Mouse (Mus musculus): ENCODE results near the gene Cfap97d2. TPM values are rescaled to one million over a fixed set of nuclear protein-coding genes. Genes with fewer than 3 reads are reported as not detected.

The Cfap97d2 gene
- polyA plus RNA-seq, 1 experiment, result not detected

DNA sequence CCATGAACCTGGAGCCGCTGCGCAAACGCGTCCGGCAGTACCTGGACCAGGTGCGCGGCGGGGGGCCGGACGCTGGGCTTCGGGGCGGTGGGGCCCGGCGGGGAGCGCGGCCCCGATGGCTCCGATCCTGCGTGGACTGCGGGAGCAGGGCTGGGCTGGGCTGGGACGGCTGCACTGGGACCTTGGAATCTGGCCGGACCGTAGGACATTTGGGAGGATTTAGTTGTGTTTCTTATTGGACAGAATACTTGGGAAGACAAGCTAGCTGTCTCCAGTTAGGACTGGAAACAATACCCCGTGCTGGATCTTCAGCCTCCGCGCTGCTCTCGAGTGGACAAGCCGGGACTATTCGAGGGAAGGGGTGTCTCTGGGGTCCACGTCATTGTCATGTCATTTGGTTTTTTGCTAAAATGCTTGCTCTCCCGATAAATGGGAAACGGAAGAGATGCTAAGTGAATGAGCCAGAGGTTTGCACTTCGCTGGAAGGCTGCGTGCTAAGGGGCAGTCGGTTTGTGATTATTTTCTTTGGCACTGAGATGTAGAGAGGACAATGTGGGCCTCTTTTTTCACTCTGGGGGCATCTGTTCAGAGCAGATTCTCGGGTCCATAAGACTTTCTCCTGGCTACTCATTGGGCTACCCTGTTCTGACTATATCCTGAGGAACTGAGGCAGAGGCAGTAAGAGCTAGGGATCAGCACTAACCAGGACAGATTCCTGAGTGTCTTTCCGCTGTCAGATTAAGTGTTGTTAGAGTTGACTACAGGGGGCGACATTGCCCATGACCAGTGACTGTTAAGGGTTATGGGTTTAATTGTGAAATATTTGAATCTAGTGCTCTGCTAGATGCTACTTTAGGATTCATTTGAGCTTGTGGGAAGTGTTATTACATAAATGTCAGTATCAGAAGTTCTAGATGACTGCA, 52.4 kb downstream of the Cfap97d2 start:
- H3K4me1 ChIP-seq (ENCODE audit: control insufficient read depth, insufficient read depth, insufficient read length, low read length), result peaks cover 11% of the 10 kb centered on the region
- 1% methylated on average over 38 of the region's 38 CpGs for WGBS
- peak overlapping the region; percentile 77 for H3K4me3 ChIP-seq (ENCODE audit: low read depth, low read length)
- H3K27me3 ChIP-seq (ENCODE audit: control insufficient read depth, insufficient read depth, low read length), result no peaks in the 10 kb centered on the region
- H3K36me3 ChIP-seq (ENCODE audit: control insufficient read depth, insufficient read depth, low read length), result peaks cover 16% of the 10 kb centered on the region
- H3K27ac ChIP-seq (ENCODE audit: insufficient read depth, low read depth, low read length), result no peak overlapping the region
- no peak for TF ChIP-seq POLR2A (IDR thresholded peaks at IDR 0.05; ENCODE audit: low read depth, low read length)
- TF ChIP-seq CTCF (IDR thresholded peaks at IDR 0.05; ENCODE audit: extremely low read depth, insufficient read length, insufficient replicate concordance, low read depth, low read length), result no peak

DNA sequence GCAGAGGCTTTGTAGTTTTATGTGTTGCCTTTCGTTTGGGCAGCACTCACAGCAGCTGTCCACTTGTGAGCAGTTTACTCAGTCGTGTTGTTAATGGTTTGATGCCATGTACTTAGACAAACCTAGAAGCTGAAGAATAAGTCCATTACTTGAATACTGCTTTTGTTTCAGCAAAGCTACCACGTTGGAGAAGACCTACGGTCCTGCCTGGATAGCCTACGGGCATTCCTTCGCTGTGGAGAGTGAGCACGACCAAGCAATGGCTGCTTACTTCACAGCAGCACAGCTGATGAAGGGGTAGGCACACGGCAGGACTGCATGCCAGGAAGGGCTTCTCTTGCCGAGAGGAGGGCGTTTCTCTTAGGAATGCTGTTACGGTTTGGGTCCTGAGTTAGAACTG, 63.5 kb downstream of the Cfap97d2 start:
- TF ChIP-seq CTCF (IDR thresholded peaks at IDR 0.05; ENCODE audit: extremely low read depth, insufficient read length, insufficient replicate concordance, low read depth, low read length), result no peak
- no peak for TF ChIP-seq POLR2A (IDR thresholded peaks at IDR 0.05; ENCODE audit: low read depth, low read length)
- peaks cover 63% of the 10 kb centered on the region for H3K36me3 ChIP-seq (ENCODE audit: control insufficient read depth, insufficient read depth, low read length)
- H3K27ac ChIP-seq (ENCODE audit: insufficient read depth, low read depth, low read length), result no peak overlapping the region
- 85% methylated on average over 11 of the region's 11 CpGs for WGBS
- H3K4me1 ChIP-seq (ENCODE audit: control insufficient read depth, insufficient read depth, insufficient read length, low read length), result no peaks in the 10 kb centered on the region
- no peaks in the 10 kb centered on the region for H3K27me3 ChIP-seq (ENCODE audit: control insufficient read depth, insufficient read depth, low read length)
- no peak overlapping the region for H3K4me3 ChIP-seq (ENCODE audit: low read depth, low read length)

DNA sequence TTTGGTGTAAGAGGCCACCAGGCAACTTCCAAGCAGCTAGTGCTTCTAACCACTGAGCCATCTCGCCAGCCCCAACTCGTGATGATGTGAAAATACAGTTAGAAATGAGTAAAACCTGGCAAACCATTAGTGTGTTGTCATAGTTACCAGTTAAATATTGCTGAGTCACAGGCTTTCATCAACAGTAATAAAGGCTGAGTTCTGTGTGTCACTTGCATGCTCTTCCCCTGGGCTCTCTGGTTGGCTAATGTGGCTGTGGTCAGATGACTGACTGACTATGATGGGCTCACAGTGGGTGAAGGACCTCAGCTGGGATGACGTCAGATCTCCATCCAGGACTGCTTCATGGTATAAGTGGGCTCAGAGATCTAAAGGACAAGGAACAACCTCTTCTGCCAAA, 74.8 kb downstream of the Cfap97d2 start:
- Histone ChIP-seq H3K4me3 (ENCODE audit: low read depth, low read length) (no peak overlapping the region), H3K36me3 (ENCODE audit: control insufficient read depth, insufficient read depth, low read length) (peaks cover 39% of the 10 kb centered on the region), H3K27me3 (ENCODE audit: control insufficient read depth, insufficient read depth, low read length) (no peaks in the 10 kb centered on the region), H3K4me1 (ENCODE audit: control insufficient read depth, insufficient read depth, insufficient read length, low read length) (no peaks in the 10 kb centered on the region), H3K27ac (ENCODE audit: insufficient read depth, low read depth, low read length) (no peak overlapping the region)
- TF ChIP-seq CTCF (IDR thresholded peaks at IDR 0.05; ENCODE audit: extremely low read depth, insufficient read length, insufficient replicate concordance, low read depth, low read length) (no peak), POLR2A (IDR thresholded peaks at IDR 0.05; ENCODE audit: low read depth, low read length) (no peak)
- WGBS, result 70% methylated on average over 3 of the region's 3 CpGs

- WGBS, result 1% methylated on average over 47 of the region's 47 CpGs
- peak within 1 kb of the TSS; percentile 95 for H3K27ac ChIP-seq (ENCODE audit: insufficient read depth, low read depth, low read length)
- H3K4me1 ChIP-seq (ENCODE audit: control insufficient read depth, insufficient read depth, insufficient read length, low read length), result peaks cover 4% of the 10 kb centered on the region
- H3K36me3 ChIP-seq (ENCODE audit: control insufficient read depth, insufficient read depth, low read length), result peaks cover 11% of the 10 kb centered on the region
- TF ChIP-seq CTCF (IDR thresholded peaks at IDR 0.05; ENCODE audit: extremely low read depth, insufficient read length, insufficient replicate concordance, low read depth, low read length) (peak; percentile 75), POLR2A (IDR thresholded peaks at IDR 0.05; ENCODE audit: low read depth, low read length) (peak; percentile 59; the same call in 1 of the 2 replicates)
- H3K27me3 ChIP-seq (ENCODE audit: control insufficient read depth, insufficient read depth, low read length), result no peaks in the 10 kb centered on the region
- H3K4me3 ChIP-seq (ENCODE audit: low read depth, low read length), result peak within 1 kb of the TSS; percentile 92
Observed at GRCm38 (mm10) chr8:13785250-13785763, 79.6 kb downstream of the Cfap97d2 start, which contains the start of gene Upf3a. TSS of gene Upf3a (plus strand) at chr8:13785615.

GRCm38 (mm10) chr8:13785764-13786299, 80.1 kb downstream of the Cfap97d2 start:
- peak; percentile 89 for TF ChIP-seq CTCF (IDR thresholded peaks at IDR 0.05; ENCODE audit: extremely low read depth, insufficient read length, insufficient replicate concordance, low read depth, low read length)
- TF ChIP-seq POLR2A (IDR thresholded peaks at IDR 0.05; ENCODE audit: low read depth, low read length), result peak; percentile 9; the same call in 1 of the 2 replicates
- under 1% methylated on average over 47 of the region's 47 CpGs for WGBS

GRCm38 (mm10) chr8:13789606-13790005, 83.9 kb downstream of the Cfap97d2 start:
- 99% methylated on average over 8 of the region's 8 CpGs for WGBS
- Histone ChIP-seq H3K27me3 (ENCODE audit: control insufficient read depth, insufficient read depth, low read length) (no peaks in the 10 kb centered on the region), H3K27ac (ENCODE audit: insufficient read depth, low read depth, low read length) (no peak overlapping the region), H3K36me3 (ENCODE audit: control insufficient read depth, insufficient read depth, low read length) (peaks cover 9% of the 10 kb centered on the region), H3K4me1 (ENCODE audit: control insufficient read depth, insufficient read depth, insufficient read length, low read length) (peaks cover 11% of the 10 kb centered on the region), H3K4me3 (ENCODE audit: low read depth, low read length) (no peak overlapping the region)
- TF ChIP-seq CTCF (IDR thresholded peaks at IDR 0.05; ENCODE audit: extremely low read depth, insufficient read length, insufficient replicate concordance, low read depth, low read length), result no peak
- TF ChIP-seq POLR2A (IDR thresholded peaks at IDR 0.05; ENCODE audit: low read depth, low read length), result no peak

More at GRCm38 (mm10) chr8:13785764-13786299, 80.1 kb downstream of the Cfap97d2 start:
- Histone ChIP-seq H3K27ac (ENCODE audit: insufficient read depth, low read depth, low read length) (peak overlapping the region; percentile 95), H3K4me1 (ENCODE audit: control insufficient read depth, insufficient read depth, insufficient read length, low read length) (peaks cover 4% of the 10 kb centered on the region), H3K27me3 (ENCODE audit: control insufficient read depth, insufficient read depth, low read length) (no peaks in the 10 kb centered on the region), H3K36me3 (ENCODE audit: control insufficient read depth, insufficient read depth, low read length) (peaks cover 7% of the 10 kb centered on the region), H3K4me3 (ENCODE audit: low read depth, low read length) (peak overlapping the region; percentile 92)

Other genes with a start within 250 kb of the Cfap97d2 start
- 42.6 and 58.3 TPM in 2 replicates for gene Gas6, start 211.4 kb upstream of the Cfap97d2 start, polyA plus RNA-seq (2012; rRNA removed)
- not detected in 2 replicates for gene 1700029H14Rik, start 143.4 kb upstream of the Cfap97d2 start, polyA plus RNA-seq (2012; rRNA removed)
- gene Rasa3, start 28.3 kb upstream of the Cfap97d2 start, polyA plus RNA-seq (2012; rRNA removed), result 8.5 and 13.1 TPM in 2 replicates
- 10.4 and 17.5 TPM in 2 replicates for gene Cdc16, start 51.8 kb downstream of the Cfap97d2 start, polyA plus RNA-seq (2012; rRNA removed)
- gene Upf3a, start 79.7 kb downstream of the Cfap97d2 start, polyA plus RNA-seq (2012; rRNA removed), result 3.4 and 5.3 TPM in 2 replicates
- gene AF366264, start 132.5 kb downstream of the Cfap97d2 start, polyA plus RNA-seq (2012; rRNA removed), result not detected in 2 replicates
- 1.7 and 2.6 TPM in 2 replicates for gene Champ1, start 163.8 kb downstream of the Cfap97d2 start, polyA plus RNA-seq (2012; rRNA removed)
- 6.7 and 16.0 TPM in 2 replicates for gene Coprs, start 184.4 kb downstream of the Cfap97d2 start, polyA plus RNA-seq (2012; rRNA removed)